Mouse (Mus musculus): ENCODE results near the gene Lpin2. TPM values are rescaled to one million over a fixed set of nuclear protein-coding genes. Genes with fewer than 3 reads are reported as not detected.

Gene Lpin2
- total and polyA plus RNA-seq, 3 experiments, result 22.4 to 32.1 TPM; not detected in 1

DNA sequence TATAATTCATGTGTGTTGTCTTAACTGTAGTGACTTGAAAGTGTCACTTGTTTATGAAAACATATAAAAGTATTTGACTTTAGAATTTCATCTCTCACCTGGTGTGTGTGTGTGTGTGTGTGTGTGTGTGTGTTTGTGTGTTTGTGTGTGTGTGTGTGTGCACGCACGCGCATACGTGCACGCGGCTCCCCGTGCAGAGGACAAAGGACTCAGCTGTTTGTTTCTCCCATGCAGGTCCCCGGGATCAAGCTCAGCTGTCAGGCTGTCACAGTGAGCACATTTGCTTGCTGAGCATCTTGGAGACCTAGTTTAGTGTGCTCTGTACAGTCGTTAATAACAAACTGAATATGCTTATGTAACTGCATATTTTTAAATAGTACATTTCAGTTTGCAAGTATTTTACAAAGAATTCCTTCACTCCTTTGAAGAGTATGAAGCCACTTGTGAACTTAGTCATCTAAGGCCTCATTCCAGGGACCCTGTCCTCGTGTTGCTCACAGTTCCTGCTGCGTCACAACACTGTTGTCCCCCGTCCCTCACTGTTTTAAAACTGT is 51.8 kb downstream of the Lpin2 start:
- DNase-seq (ENCODE audit: low read depth, low spot score), result no peak
- Histone ChIP-seq H3K9ac (ENCODE audit: control insufficient read depth, low read depth, low read length, poor library complexity, severe bottlenecking) (no peak overlapping the region), H3K4me3 (ENCODE audit: control insufficient read depth in 1 of 2, insufficient read depth in 1 of 2, low read depth in 2 of 2, low read length in 2 of 2) (no peak overlapping the region), H3K27ac (ENCODE audit: control insufficient read depth, low read depth, low read length) (no peak overlapping the region), H3K4me1 (ENCODE audit: control insufficient read depth in 1 of 2, insufficient read depth in 2 of 2, low read length in 2 of 2) (peaks cover 19 to 35% of the 10 kb centered on the region in 2 experiments), H3K9me3 (replicated peaks; ENCODE audit: insufficient read depth, low read length) (no peaks in the 10 kb centered on the region), H3K79me2 (ENCODE audit: control insufficient read depth, insufficient read depth, low read length, poor library complexity) (no peaks in the 10 kb centered on the region), H3K36me3 (ENCODE audit: control insufficient read depth in 1 of 2, insufficient read depth in 2 of 2, low read length in 2 of 2) (peaks cover 33 to 35% of the 10 kb centered on the region in 2 experiments), H3K27me3 (ENCODE audit: control insufficient read depth in 1 of 2, insufficient read depth in 2 of 2, low read length in 2 of 2) (no peaks in the 10 kb centered on the region)
- TF ChIP-seq POLR2AphosphoS5 (IDR thresholded peaks at IDR 0.05; ENCODE audit: borderline replicate concordance, low read depth, low read length) (no peak), ZKSCAN1 (IDR thresholded peaks at IDR 0.05; ENCODE audit: low read depth, low read length) (no peak), E2F4 (IDR thresholded peaks at IDR 0.05; ENCODE audit: borderline replicate concordance, low read depth, low read length) (no peak), ETS1 (IDR thresholded peaks at IDR 0.05; ENCODE audit: low read depth, low read length) (no peak), NRF1 (IDR thresholded peaks at IDR 0.05; ENCODE audit: insufficient read depth, low read depth, low read length, poor library complexity, severe bottlenecking) (no peak), MAX (IDR thresholded peaks at IDR 0.05; ENCODE audit: low read length) (no peak), POLR2A (IDR thresholded peaks at IDR 0.05; ENCODE audit: control insufficient read depth in 1 of 2, insufficient read depth in 1 of 2, low read depth in 1 of 2, low read length in 2 of 2, poor library complexity in 1 of 2) (no peak), RAD21 (IDR thresholded peaks at IDR 0.05; ENCODE audit: low read depth, low read length) (no peak), UBTF (IDR thresholded peaks at IDR 0.05; ENCODE audit: borderline replicate concordance, insufficient read depth, low read depth, low read length) (no peak), JUND (IDR thresholded peaks at IDR 0.05; ENCODE audit: low read depth, low read length) (no peak), TBP (IDR thresholded peaks at IDR 0.05; ENCODE audit: low read depth, low read length) (no peak), EP300 (IDR thresholded peaks at IDR 0.05; ENCODE audit: low read depth in 1 of 2, low read length in 2 of 2) (no peak), ZNF384 (IDR thresholded peaks at IDR 0.05; ENCODE audit: low read depth, low read length) (no peak)

DNA sequence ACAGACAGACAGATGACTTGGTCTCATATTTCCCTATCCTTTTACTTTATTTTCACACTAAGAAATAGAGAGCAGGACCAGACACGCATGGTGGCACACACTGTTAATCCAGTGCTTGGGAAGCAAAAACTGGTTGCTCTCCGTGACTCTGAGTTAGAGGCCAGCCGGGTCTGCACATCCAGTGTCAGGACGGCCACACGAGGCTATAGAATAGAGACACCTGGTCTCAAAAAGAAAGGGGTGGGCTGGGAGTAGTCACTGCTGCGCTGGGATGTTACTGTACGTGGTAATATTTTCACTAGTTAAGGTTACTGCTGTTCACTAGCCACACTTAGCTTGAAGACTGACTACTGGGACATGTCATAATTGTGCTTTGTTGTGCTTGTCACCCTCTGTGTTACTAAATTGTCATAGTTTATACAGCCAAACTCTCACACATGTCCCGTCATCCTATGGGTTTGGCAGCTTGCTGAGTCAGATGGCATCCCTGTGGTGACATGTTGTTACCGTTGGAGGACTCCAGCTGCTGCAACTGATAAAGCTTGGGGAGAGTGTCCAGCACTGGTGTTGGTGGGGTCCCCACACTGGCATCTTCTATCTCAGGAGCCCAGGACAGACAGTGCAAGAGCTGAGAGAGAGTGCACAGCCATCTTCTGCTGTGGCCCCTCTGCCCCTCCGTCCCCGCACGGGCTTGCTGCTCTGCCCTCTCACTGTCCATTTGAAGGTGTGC is 53.0 kb downstream of the Lpin2 start:
- H3K4me1 ChIP-seq (ENCODE audit: control insufficient read depth in 1 of 2, insufficient read depth in 2 of 2, low read length in 2 of 2), result peaks cover 22 to 42% of the 10 kb centered on the region in 2 experiments
- peak; percentile 84 for DNase-seq (ENCODE audit: low read depth, low spot score)
- H3K79me2 ChIP-seq (ENCODE audit: control insufficient read depth, insufficient read depth, low read length, poor library complexity), result no peaks in the 10 kb centered on the region
- H3K27ac ChIP-seq (ENCODE audit: control insufficient read depth, low read depth, low read length), result peak overlapping the region; percentile 84
- H3K4me3 ChIP-seq (ENCODE audit: control insufficient read depth in 1 of 2, insufficient read depth in 1 of 2, low read depth in 2 of 2, low read length in 2 of 2), result no peak overlapping the region
- H3K36me3 ChIP-seq (ENCODE audit: control insufficient read depth in 1 of 2, insufficient read depth in 2 of 2, low read length in 2 of 2), result peaks cover 33 to 43% of the 10 kb centered on the region in 2 experiments
- no peaks in the 10 kb centered on the region for H3K9me3 ChIP-seq (replicated peaks; ENCODE audit: insufficient read depth, low read length)
- H3K27me3 ChIP-seq (ENCODE audit: control insufficient read depth in 1 of 2, insufficient read depth in 2 of 2, low read length in 2 of 2), result no peaks in the 10 kb centered on the region
- peak overlapping the region; percentile 11; the same call in 1 of the 2 replicates for H3K9ac ChIP-seq (ENCODE audit: control insufficient read depth, low read depth, low read length, poor library complexity, severe bottlenecking)
- TF ChIP-seq USF2 (IDR thresholded peaks at IDR 0.05; ENCODE audit: borderline replicate concordance in 1 of 2, insufficient read depth in 1 of 2, low read depth in 1 of 2, low read length in 2 of 2) (no peak), MXI1 (IDR thresholded peaks at IDR 0.05; ENCODE audit: low read depth, low read length) (no peak), UBTF (IDR thresholded peaks at IDR 0.05; ENCODE audit: borderline replicate concordance, insufficient read depth, low read depth, low read length) (no peak), MAFK (IDR thresholded peaks at IDR 0.05; ENCODE audit: borderline replicate concordance, low read depth, low read length) (0 out of 2 replicates have a peak, but pooled peaks have one; percentile 53), CHD2 (IDR thresholded peaks at IDR 0.05; ENCODE audit: low read length) (no peak), KAT2A (conservative IDR thresholded peaks at IDR 0.05; ENCODE audit: low read depth, low read length) (no peak), MAZ (IDR thresholded peaks at IDR 0.05; ENCODE audit: low read depth, low read length) (no peak), ZC3H11A (IDR thresholded peaks at IDR 0.05; ENCODE audit: low read depth, low read length) (no peak), SIN3A (IDR thresholded peaks at IDR 0.05; ENCODE audit: low read length) (peak; percentile 74), E2F4 (IDR thresholded peaks at IDR 0.05; ENCODE audit: borderline replicate concordance, low read depth, low read length) (no peak), TCF12 (IDR thresholded peaks at IDR 0.05; ENCODE audit: low read depth, low read length) (peak; percentile 90), POLR2AphosphoS5 (IDR thresholded peaks at IDR 0.05; ENCODE audit: borderline replicate concordance, low read depth, low read length) (no peak), POLR2A (IDR thresholded peaks at IDR 0.05; ENCODE audit: control insufficient read depth in 1 of 2, insufficient read depth in 1 of 2, low read depth in 1 of 2, low read length in 2 of 2, poor library complexity in 1 of 2) (no peak), TAL1 (IDR thresholded peaks at IDR 0.05; ENCODE audit: low read length) (peak; percentile 95), NRF1 (IDR thresholded peaks at IDR 0.05; ENCODE audit: insufficient read depth, low read depth, low read length, poor library complexity, severe bottlenecking) (no peak), NELFE (IDR thresholded peaks at IDR 0.05; ENCODE audit: low read depth, low read length) (no peak), GABPA (IDR thresholded peaks at IDR 0.05; ENCODE audit: low read depth, low read length) (peak; percentile 76; the same call in 1 of the 2 replicates), TBP (IDR thresholded peaks at IDR 0.05; ENCODE audit: low read depth, low read length) (no peak), ZMIZ1 (IDR thresholded peaks at IDR 0.05; ENCODE audit: low read depth, low read length) (no peak), MYB (IDR thresholded peaks at IDR 0.05; ENCODE audit: low read depth, low read length) (peak; percentile 88), ELF1 (IDR thresholded peaks at IDR 0.05; ENCODE audit: low read depth, low read length) (no peak), ZNF384 (IDR thresholded peaks at IDR 0.05; ENCODE audit: low read depth, low read length) (no peak)
